Mouse (Mus musculus) right cerebral cortex, postnatal 36 days (tissue): ENCODE measurements around the gene Spata9.
"Not testable (repeated sequence)": the region's sequence is repeated elsewhere in the genome, so short reads cannot be mapped to it uniquely, and the experiment has no call there.

Source experiments
- DNase-seq, 2 experiments: peaks; one replicate each; pipeline ENCODE4 v3.0.0; 2022; ENCODE audit warnings: low spot score in 2 of 2, mixed read lengths in 1 of 2

Gene Spata9

GRCm38 (mm10) chr13:75966850-75967249, at the start of gene Spata9:
Gene Spata9, plus strand, starts transcription at chr13:75967150.
- no peak for DNase-seq

GRCm38 (mm10) chr13:75927951-75928350, 39.0 kb upstream of the Spata9 start:
- DNase-seq, result no peak

GRCm38 (mm10) chr13:75929071-75929470, 37.9 kb upstream of the Spata9 start:
- not testable (repeated sequence) for DNase-seq

GRCm38 (mm10) chr13:75930023-75930422, 36.9 kb upstream of the Spata9 start:
- DNase-seq, result no peak

GRCm38 (mm10) chr13:75930660-75931059, 36.3 kb upstream of the Spata9 start:
- no peak for DNase-seq

GRCm38 (mm10) chr13:75931073-75931472, 35.9 kb upstream of the Spata9 start:
- peak in 1 of 2 experiments; percentile 34 for DNase-seq

GRCm38 (mm10) chr13:75933287-75933686, 33.7 kb upstream of the Spata9 start:
- no peak for DNase-seq

- no peak for DNase-seq
Measured at GRCm38 (mm10) chr13:75938866-75939265, 28.1 kb upstream of the Spata9 start.

GRCm38 (mm10) chr13:75940791-75941517, 26.0 kb upstream of the Spata9 start:
- no peak for DNase-seq

- no peak for DNase-seq
Measured at GRCm38 (mm10) chr13:75941518-75942295, 25.2 kb upstream of the Spata9 start.

GRCm38 (mm10) chr13:75942731-75943130, 24.2 kb upstream of the Spata9 start:
- no peak for DNase-seq

GRCm38 (mm10) chr13:75943189-75944043, 23.5 kb upstream of the Spata9 start, which contains the start of gene Rhobtb3:
Gene Rhobtb3, minus strand, starts transcription at chr13:75943925.
- peak; percentile 38 to 56 for DNase-seq

- no peak for DNase-seq
Measured at GRCm38 (mm10) chr13:75944044-75944820, 22.7 kb upstream of the Spata9 start.

- no peak for DNase-seq
Measured at GRCm38 (mm10) chr13:75950295-75950694, 16.7 kb upstream of the Spata9 start.

- DNase-seq, result no peak
Measured at GRCm38 (mm10) chr13:75955357-75955992, 11.5 kb upstream of the Spata9 start.

- no peak for DNase-seq
Measured at GRCm38 (mm10) chr13:75974481-75974880, 7.5 kb downstream of the Spata9 start.

- DNase-seq, result no peak
Measured at GRCm38 (mm10) chr13:75975629-75976028, 8.7 kb downstream of the Spata9 start.

- DNase-seq, result no peak
Measured at GRCm38 (mm10) chr13:75976218-75976617, 9.3 kb downstream of the Spata9 start.

- no peak for DNase-seq
Measured at GRCm38 (mm10) chr13:75976649-75977048, 9.7 kb downstream of the Spata9 start.

GRCm38 (mm10) chr13:75981901-75982300, 15.0 kb downstream of the Spata9 start:
- DNase-seq, result no peak

- DNase-seq, result peak in 1 of 2 experiments; percentile 22
Measured at GRCm38 (mm10) chr13:75988096-75988495, 21.1 kb downstream of the Spata9 start.
